Mouse (Mus musculus) lung, adult 2 months (tissue): ENCODE data around the gene Hspa1b. TPM values are rescaled to one million over a fixed set of nuclear protein-coding genes. Genes with fewer than 3 reads are reported as not detected.
"Not testable (repeated sequence)": the region's sequence is repeated elsewhere in the genome, so short reads cannot be mapped to it uniquely, and the experiment has no call there.

Experiments
- DNase-seq: peaks from one replicate; pipeline ENCODE4 v3.0.0; 2022
- H3K4me1 ChIP-seq: fragments of 200-500 bp; 2 replicates; pipeline ENCODE4 v1.6.1; 2011; ENCODE audit warnings: low read length; ENCODE audit not compliant: control insufficient read depth, insufficient read depth
- H3K4me3 ChIP-seq: fragments of 200-500 bp; replicated peaks from 2 replicates; pipeline ENCODE3; 2011; ENCODE audit warnings: low read depth, mild to moderate bottlenecking, control low read depth, low read length; ENCODE audit errors: extremely low read depth
- CTCF ChIP-seq: fragments of 200-500 bp; IDR thresholded peaks from 2 replicates; pipeline ENCODE4 v1.5.1; 2011; ENCODE audit warnings: mild to moderate bottlenecking, low read length, control low read depth; ENCODE audit not compliant: insufficient read depth
- POLR2A ChIP-seq: fragments of 200-500 bp; IDR thresholded peaks from 2 replicates; pipeline ENCODE4 v1.6.1; 2011; ENCODE audit warnings: low read depth, mild to moderate bottlenecking, control low read depth, low read length, borderline replicate concordance; ENCODE audit errors: extremely low read depth
- WGBS: fragments of 180-500 bp; shearing (Covaris S2); methylation state at CpG from one replicate; pipeline ENCODE4 v1.1.7; 2018; 5-methylcytosine and 5-hydroxymethylcytosine counted together
- polyA plus RNA-seq: library from polyadenylated mRNA; depleted of rRNA; stranded (reverse); fragments of >200 nt; gene quantifications from 2 replicates; pipeline ENCODE4 v1.2.3, GENCODE M21; 2012

Gene Hspa1b
- polyA plus RNA-seq, 1 experiment, result 20.1 TPM

- 50% methylated on average over 5 of the region's 5 CpGs for whole genome bisulfite sequencing
- TF ChIP-seq CTCF (no peak), POLR2A (no peak)
- no peak for DNase-seq
- no peaks in the 10 kb centered on the region for H3K4me1 ChIP-seq
- no peak overlapping the region for H3K4me3 ChIP-seq
These were observed 6.6 kb upstream of the Hspa1b start for GRCm38 (mm10) chr17:34965627-34966026.

GRCm38 (mm10) chr17:34964640-34965049, 5.6 kb upstream of the Hspa1b start:
- TF ChIP-seq POLR2A (no peak), CTCF (no peak)
- WGBS, result 67% methylated on average over 1 of the region's 1 CpGs
- no peak overlapping the region for H3K4me3 ChIP-seq
- H3K4me1 ChIP-seq, result no peaks in the 10 kb centered on the region
- no peak for DNase-seq

GRCm38 (mm10) chr17:34962841-34963240, 3.8 kb upstream of the Hspa1b start:
- no peaks in the 10 kb centered on the region for H3K4me1 ChIP-seq
- no peak for DNase-seq
- H3K4me3 ChIP-seq, result no peak overlapping the region
- WGBS, result 75% methylated on average over 1 of the region's 1 CpGs
- TF ChIP-seq CTCF, result no peak
- TF ChIP-seq POLR2A, result no peak

- no peak for DNase-seq
- WGBS, result 34% methylated on average over 3 of the region's 3 CpGs
- TF ChIP-seq POLR2A (no peak), CTCF (no peak)
- H3K4me1 ChIP-seq, result no peaks in the 10 kb centered on the region
- no peak overlapping the region for H3K4me3 ChIP-seq
These were observed 3.1 kb upstream of the Hspa1b start for GRCm38 (mm10) chr17:34962125-34962524.

- TF ChIP-seq CTCF (no peak), POLR2A (no peak)
- DNase-seq, result no peak
These were observed 1.9 kb upstream of the Hspa1b start for GRCm38 (mm10) chr17:34960702-34961493.

GRCm38 (mm10) chr17:34959881-34960515, 960 bp upstream of the Hspa1b start:
- no peak for TF ChIP-seq CTCF
- TF ChIP-seq POLR2A, result peak; percentile 49; the same call in 1 of the 2 replicates
- 11% methylated on average over 12 of the region's 12 CpGs for WGBS
- peak; percentile 41 for DNase-seq
- H3K4me3 ChIP-seq, result peak overlapping the region; percentile 99
- no peaks in the 10 kb centered on the region for H3K4me1 ChIP-seq

More at GRCm38 (mm10) chr17:34960702-34961493, 1.9 kb upstream of the Hspa1b start:
- no peak overlapping the region for H3K4me3 ChIP-seq
- no peaks in the 10 kb centered on the region for H3K4me1 ChIP-seq

- DNase-seq, H3K4me1 ChIP-seq: not testable (repeated sequence)
- 0% methylated on average over 20 of the region's 47 CpGs for WGBS
- peak overlapping the region; percentile 67 for H3K4me3 ChIP-seq
These were observed 306 bp downstream of the Hspa1b start for GRCm38 (mm10) chr17:34958734-34959129.

GRCm38 (mm10) chr17:34957966-34958365, 1.1 kb downstream of the Hspa1b start:
- H3K4me3 ChIP-seq, DNase-seq, H3K4me1 ChIP-seq: not testable (repeated sequence)
- WGBS, result 22% methylated on average over 31 of the region's 40 CpGs

GRCm38 (mm10) chr17:34957291-34957690, 1.7 kb downstream of the Hspa1b start:
- H3K4me1 ChIP-seq, DNase-seq, H3K4me3 ChIP-seq: not testable (repeated sequence)
- WGBS, result 9% methylated on average over 30 of the region's 40 CpGs

- WGBS, result 18% methylated on average over 1 of the region's 1 CpGs
- DNase-seq, result no peak
- H3K4me1 ChIP-seq, result no peaks in the 10 kb centered on the region
- TF ChIP-seq POLR2A (no peak), CTCF (no peak)
- no peak overlapping the region for H3K4me3 ChIP-seq
These were observed 2.7 kb downstream of the Hspa1b start for GRCm38 (mm10) chr17:34956340-34956739.

- 84% methylated on average over 3 of the region's 3 CpGs for WGBS
- Histone ChIP-seq H3K4me1 (no peaks in the 10 kb centered on the region), H3K4me3 (no peak overlapping the region)
- TF ChIP-seq POLR2A (no peak), CTCF (no peak)
- no peak for DNase-seq
These were observed 3.2 kb downstream of the Hspa1b start for GRCm38 (mm10) chr17:34955884-34956283.
